Mouse (Mus musculus) small intestine, adult 2 months (tissue): Measurements from ENCODE around the gene St5.

Experiments
- CTCF ChIP-seq: fragments of 200-500 bp; IDR thresholded peaks from 2 replicates; pipeline ENCODE4 v1.5.1; 2012; ENCODE audit warnings: low read depth, mild to moderate bottlenecking, control low read depth, inconsistent platforms, low read length, moderate library complexity, mixed read lengths; ENCODE audit not compliant: insufficient replicate concordance, insufficient read length; ENCODE audit errors: extremely low read depth
- POLR2A ChIP-seq: fragments of 200-500 bp; IDR thresholded peaks from 2 replicates; pipeline ENCODE4 v1.6.1; 2012; ENCODE audit warnings: low read depth, mild to moderate bottlenecking, control low read depth, inconsistent platforms, low read length, moderate library complexity

- TF ChIP-seq CTCF (no peak), POLR2A (no peak)
These were observed 195.4 kb downstream of the St5 start, which contains the start of gene Trim66 for GRCm38 (mm10) chr7:109508034-109508433.
